Mouse (Mus musculus) kidney, postnatal 10 days (tissue): ENCODE measurements around the gene Cacna1e.

Experiments used
- DNase-seq: peaks from one replicate; pipeline ENCODE4 v3.0.0; 2021; ENCODE audit warnings: mixed read lengths

Cacna1e gene

GRCm38 (mm10) chr1:154884275-154885206 is at the start of gene Cacna1e:
Gene Cacna1e, minus strand, starts transcription at chr1:154884501.
- DNase-seq = peak; percentile 28

GRCm38 (mm10) chr1:154918406-154918805 is 34.1 kb upstream of the Cacna1e start:
- no peak for DNase-seq

- no peak for DNase-seq
Observed at GRCm38 (mm10) chr1:154917438-154917837, 33.1 kb upstream of the Cacna1e start.

GRCm38 (mm10) chr1:154909554-154909953 is 25.3 kb upstream of the Cacna1e start:
- DNase-seq = no peak

DNA sequence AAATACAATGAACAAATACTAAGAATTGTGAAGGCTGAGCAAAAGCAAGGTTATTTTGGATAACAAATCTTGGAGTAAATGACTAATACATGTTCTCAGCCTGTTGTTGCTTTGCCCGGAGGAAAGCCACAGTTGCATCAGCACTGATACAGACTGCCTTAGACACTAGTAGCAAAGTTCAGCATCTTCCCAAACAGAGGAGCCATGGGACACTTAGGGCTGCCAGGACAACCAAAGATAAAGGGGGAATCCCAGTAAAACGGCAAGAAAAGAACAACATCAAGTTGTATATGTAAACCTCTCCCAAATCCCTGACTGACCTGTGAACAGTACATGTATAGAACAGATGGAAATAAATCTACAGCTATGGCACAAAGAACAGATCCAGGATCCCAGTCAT is 13.1 kb upstream of the Cacna1e start:
- no peak for DNase-seq

DNA sequence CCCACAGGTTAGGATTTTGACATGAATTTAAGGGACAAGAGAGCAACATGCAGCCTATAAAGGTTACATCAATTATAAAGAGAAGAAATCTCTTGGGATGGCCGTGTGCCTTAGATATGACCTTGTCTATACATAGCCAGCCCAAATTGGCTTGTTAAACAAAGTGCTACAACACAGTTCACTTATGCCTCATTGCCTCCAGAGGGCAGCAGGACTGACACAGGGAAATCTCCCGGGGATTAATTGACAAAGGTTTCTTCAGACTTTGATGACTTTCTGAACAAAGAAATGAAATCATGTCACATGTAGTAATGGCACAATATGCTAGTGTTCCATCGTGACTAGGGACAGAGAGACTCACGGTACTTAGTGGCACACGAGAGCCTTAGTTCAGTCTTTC is 5.9 kb upstream of the Cacna1e start:
- DNase-seq = no peak

DNA sequence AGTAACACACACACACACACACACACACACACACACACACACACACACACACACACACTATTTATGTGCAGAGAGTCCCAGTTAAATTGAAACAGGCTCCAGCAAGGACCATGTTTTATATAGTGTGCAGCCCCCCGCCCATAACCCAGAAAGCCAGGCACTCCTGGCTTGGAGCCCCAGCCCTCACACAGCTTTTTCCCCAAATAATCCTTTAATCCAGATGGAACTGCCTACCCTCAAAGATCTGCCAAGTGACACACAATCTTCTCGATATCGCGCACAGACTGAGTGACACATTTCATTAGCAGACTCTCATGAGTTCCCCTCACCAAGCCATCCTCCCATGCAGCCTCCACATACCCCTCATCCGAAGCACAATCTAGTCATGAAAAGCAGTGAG is 4.2 kb upstream of the Cacna1e start:
- DNase-seq = no peak

GRCm38 (mm10) chr1:154888018-154888417 is 3.7 kb upstream of the Cacna1e start:
- no peak for DNase-seq

DNA sequence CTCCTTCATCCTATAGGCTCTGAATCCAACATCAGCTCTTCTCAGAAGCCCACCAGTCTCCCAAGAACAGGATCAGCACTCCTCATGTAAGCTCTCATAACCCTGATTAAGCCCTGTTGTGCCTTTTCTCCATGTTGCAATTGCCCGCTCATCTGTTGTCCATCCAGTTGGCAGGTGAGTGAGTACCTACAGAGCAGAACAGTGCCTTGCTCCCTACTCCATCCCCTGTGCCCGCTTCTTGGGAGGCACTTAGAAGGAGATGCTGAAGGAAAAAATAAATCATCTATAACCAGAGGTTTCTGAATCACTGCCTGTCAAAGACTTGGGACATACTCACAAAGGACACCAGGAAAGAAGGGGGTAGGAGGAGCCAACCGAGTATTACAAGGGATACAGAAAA is 3.2 kb upstream of the Cacna1e start:
- DNase-seq = no peak

DNA sequence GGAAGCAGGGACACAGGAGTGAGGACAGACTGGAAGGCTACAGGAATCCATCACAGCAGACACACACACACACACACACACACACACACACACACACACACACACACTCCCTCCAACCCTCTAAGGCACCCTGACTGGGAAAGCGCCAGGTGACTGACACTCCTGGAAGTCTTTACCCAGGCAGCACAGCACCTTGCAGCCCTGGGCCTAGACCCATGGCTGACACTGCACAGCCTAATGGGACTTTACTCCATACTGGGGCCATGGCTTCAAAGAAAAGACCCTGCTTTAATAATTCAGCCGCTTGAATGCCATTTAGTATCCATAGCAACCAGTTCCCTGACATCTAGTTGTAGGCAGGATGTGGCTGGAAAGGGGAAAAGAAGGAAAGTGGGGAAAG is 2.3 kb upstream of the Cacna1e start:
- no peak for DNase-seq

GRCm38 (mm10) chr1:154885207-154885548 is 877 bp upstream of the Cacna1e start:
- no peak for DNase-seq

DNA sequence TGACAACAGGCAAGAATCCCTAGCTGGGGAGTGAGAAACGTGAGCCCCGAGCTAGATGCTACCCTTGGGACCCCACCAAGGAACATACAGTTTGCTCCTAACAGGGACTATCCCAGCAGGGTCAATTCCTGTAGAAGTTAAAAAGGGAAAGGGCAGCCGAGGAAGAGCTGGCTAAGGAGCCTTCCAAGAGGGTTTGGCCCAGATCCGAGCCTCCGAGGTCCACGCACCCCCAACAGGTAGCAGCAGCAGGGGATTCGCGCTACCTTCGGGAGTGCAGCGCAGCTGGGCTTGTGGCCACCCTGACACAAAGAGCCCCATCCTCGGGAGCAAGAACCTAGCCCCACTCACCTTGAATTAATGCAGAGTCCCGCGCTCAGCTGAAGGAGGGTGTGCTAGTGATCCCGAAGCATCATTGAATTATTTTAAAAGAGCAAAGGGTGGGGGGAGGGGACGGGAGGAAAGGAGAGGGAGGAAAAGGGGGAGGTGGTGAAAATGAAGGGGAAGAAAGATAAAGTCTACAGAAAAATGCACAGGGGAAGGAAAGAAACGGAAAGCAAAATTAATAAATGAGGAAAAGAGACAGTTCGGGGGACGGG is 607 bp downstream of the Cacna1e start:
- no peak for DNase-seq

DNA sequence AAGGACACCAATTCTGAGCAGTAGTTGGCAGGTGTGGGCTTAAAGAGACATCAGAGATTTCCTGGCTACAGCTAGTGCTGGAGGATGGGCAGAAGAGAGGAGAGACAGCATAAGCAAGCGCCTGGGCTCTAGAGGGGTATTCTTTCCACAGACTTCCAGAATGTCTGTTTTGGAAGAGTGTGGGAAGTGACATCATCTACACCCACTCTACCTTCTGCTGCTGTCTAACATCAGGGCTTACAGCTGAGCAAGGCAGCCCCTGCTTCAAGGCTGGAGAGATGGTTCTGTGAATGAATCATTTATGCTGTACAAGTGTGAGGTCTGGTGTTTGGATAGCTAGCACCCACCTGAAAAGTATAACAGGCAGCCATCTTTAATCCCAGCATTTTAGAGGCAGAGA is 18.3 kb downstream of the Cacna1e start:
- no peak for DNase-seq

- DNase-seq = no peak
Observed at GRCm38 (mm10) chr1:154861416-154861815, 22.9 kb downstream of the Cacna1e start.

DNA sequence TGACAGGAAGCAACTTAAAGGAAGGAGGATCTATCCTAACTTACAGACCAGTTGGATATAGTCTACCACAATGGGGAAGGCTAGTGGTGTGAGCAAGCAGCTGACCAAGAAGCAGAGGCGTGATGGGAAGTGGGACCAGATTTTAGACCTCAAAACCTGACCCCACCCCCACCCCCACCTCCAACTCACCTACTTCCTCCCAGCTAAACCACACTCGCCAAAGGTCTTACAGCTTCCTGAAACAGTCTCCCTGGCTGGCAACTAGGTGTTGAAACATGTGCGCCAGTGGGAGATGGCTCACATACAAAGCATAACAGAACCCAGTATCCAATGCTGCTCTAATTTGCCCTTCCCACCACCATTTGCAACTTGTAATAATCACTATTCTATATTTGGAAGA is 29.7 kb downstream of the Cacna1e start:
- no peak for DNase-seq

DNA sequence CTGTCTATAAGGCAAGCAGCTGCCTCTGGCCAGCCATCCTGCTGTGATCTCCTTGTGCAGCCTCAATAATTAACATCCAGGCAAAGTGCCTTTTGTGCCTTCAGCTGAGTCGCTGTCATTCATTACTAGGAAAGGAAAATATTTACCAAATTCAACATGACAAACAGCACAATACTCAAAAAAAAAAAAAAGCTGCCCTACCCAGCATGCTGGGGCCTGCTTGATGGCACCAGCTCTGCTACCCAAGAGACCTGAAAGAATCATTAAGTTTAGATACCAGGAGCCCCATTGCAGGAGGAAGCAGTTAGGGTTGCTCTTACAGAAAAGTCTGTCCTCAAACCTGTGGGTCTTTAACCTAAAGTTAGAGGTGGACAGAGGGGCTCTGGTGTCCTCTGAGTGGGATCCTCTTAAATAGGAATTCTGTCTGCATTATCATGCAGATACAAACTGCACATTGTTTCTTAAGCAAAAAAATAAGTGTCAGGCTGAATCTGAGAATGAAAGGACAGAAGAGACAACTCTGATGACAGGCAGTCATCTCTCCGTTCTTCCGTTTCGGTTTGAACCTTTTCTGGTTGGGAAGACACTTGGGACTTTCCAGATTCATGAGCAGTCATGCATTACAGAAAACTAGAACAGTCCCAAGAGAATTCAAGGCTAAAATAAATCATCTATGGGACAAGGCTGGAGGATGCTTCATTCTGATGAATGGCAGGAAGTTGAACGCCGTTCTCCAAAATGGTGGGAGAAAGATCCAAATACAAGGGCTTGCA is 33.6 kb downstream of the Cacna1e start:
- no peak for DNase-seq

- no peak for DNase-seq
Observed at GRCm38 (mm10) chr1:154848683-154849579, 35.4 kb downstream of the Cacna1e start.

GRCm38 (mm10) chr1:154846900-154847299 is 37.4 kb downstream of the Cacna1e start:
- no peak for DNase-seq

DNA sequence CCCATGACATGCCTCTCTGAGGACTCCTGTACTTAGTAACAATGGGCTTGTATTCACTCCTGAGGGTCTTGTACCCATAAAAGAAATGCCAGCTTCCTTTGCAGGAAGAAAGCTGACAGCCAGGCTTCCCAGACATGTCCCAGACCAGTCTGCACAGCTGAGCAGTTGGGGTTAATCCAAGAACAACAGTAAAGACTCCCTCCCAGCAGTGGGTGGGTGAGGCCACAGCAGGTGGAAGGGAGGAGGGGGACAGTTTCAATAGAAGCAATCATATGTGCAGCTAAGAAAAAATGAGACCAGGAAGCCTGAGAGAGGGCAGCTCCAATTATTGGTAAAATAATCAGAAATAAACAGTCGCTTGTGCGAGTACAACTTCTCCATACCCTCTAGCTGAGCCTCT is 40.9 kb downstream of the Cacna1e start:
- no peak for DNase-seq

DNA sequence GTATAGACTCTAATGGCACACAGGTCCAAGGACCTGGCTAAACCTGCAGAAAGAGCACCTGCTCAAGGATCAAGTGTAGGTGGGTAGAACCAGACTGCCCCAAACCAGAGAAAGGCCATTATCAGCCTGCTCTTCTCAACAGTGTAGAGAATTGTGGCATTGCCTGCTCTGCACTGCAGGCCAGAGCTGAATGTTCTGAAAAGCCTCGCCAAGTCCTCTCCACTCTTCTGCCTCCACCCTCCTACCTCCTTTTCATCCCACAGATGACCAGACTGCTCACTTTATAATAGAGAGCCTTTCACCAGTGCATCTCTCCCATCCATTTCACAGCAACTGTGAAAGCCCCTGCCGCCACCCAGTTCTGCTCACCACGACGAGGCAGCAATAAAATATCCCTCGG is 42.0 kb downstream of the Cacna1e start:
- no peak for DNase-seq

DNA sequence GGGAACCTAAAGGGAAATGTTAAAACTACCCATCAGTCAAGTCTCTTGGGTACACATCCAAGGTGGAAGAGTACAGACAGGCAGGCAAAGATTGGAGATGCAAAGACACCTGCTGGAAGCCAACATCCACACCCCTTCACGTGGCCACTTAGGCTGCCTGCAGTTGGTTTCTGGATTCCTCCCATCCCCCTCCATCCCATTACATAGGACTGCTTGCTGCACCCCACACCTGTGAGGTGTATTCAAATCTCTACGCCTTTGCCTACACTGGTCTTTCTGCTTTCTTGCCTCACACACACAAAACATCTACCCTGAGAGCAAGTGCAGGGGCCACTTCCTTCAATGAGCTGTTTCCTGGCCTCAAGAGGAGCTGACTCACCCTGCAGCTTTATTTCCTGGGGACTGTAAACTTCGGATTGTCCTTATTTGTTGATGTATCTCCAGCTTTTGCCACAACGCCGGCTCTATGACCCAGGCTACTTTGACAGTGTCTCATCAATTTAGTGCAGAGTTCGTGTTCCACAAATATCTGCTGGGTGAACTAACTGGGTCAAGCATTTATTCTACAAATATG is 43.2 kb downstream of the Cacna1e start:
- DNase-seq = no peak

DNA sequence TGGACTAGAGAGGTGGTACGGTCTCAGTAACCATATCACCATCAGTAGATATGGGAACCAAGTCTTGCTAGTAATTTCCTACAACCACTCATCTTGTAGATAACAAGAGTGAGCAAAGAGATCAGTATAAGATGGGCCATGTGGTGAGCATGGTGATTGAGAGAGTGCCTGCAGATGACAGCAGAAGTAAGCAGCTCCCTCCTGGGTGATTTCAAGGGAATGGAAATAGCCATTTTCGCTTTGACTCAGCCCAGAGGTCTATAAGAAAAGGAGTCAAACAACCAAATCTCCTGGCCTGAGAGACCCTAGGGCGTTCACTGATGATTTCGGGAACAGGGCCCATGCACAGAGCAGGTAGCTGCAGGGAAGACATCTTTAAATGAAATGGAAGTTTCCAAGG is 45.0 kb downstream of the Cacna1e start:
- no peak for DNase-seq
